Mouse (Mus musculus) testis, adult 2 months (tissue): ENCODE results near the gene A930004D18Rik. TPM values are rescaled to one million over a fixed set of nuclear protein-coding genes. Genes with fewer than 3 reads are reported as not detected.
A peak's percentile ranks its signal among the peaks of the same experiment; 100 is the strongest.

Experiments
- H3K27ac ChIP-seq: fragments of 200-500 bp; 2 replicates; pipeline ENCODE4 v1.5.1; 2012; ENCODE audit warnings: low read depth, low read length; ENCODE audit not compliant: control insufficient read depth, insufficient read depth
- H3K27me3 ChIP-seq: fragments of 200-500 bp; 2 replicates; pipeline ENCODE4 v1.6.1; 2012; ENCODE audit warnings: mild to moderate bottlenecking, low read length, moderate library complexity; ENCODE audit not compliant: control insufficient read depth, insufficient read depth
- H3K36me3 ChIP-seq: fragments of 200-500 bp; 2 replicates; pipeline ENCODE4 v1.6.1; 2012; ENCODE audit warnings: mild to moderate bottlenecking, low read length; ENCODE audit not compliant: control insufficient read depth, insufficient read depth
- H3K4me1 ChIP-seq: fragments of 200-500 bp; 2 replicates; pipeline ENCODE4 v1.6.1; 2012; ENCODE audit warnings: low read length; ENCODE audit not compliant: control insufficient read depth, insufficient read depth
- H3K4me3 ChIP-seq: fragments of 200-500 bp; 2 replicates; pipeline ENCODE4 v1.5.1; 2012; ENCODE audit warnings: low read depth, mild to moderate bottlenecking, low read length, moderate library complexity, mixed read lengths; ENCODE audit not compliant: control insufficient read depth
- CTCF ChIP-seq: fragments of 200-500 bp; IDR thresholded peaks from 2 replicates; pipeline ENCODE4 v1.5.1; 2012; ENCODE audit warnings: low read depth, mild to moderate bottlenecking, inconsistent platforms, low read length, moderate library complexity; ENCODE audit not compliant: control insufficient read depth, insufficient read depth, insufficient replicate concordance
- POLR2A ChIP-seq: fragments of 200-500 bp; IDR thresholded peaks from 2 replicates; pipeline ENCODE4 v1.6.1; 2012; ENCODE audit warnings: low read depth, mild to moderate bottlenecking, inconsistent platforms, low read length, moderate library complexity; ENCODE audit not compliant: control insufficient read depth
- polyA plus RNA-seq: library from polyadenylated mRNA; depleted of rRNA; stranded (reverse); fragments of >200 nt; gene quantifications from 2 replicates; pipeline ENCODE4 v1.2.3, GENCODE M21; 2012

The A930004D18Rik gene
- polyA plus RNA-seq, 1 experiment, result 0.07 TPM

DNA sequence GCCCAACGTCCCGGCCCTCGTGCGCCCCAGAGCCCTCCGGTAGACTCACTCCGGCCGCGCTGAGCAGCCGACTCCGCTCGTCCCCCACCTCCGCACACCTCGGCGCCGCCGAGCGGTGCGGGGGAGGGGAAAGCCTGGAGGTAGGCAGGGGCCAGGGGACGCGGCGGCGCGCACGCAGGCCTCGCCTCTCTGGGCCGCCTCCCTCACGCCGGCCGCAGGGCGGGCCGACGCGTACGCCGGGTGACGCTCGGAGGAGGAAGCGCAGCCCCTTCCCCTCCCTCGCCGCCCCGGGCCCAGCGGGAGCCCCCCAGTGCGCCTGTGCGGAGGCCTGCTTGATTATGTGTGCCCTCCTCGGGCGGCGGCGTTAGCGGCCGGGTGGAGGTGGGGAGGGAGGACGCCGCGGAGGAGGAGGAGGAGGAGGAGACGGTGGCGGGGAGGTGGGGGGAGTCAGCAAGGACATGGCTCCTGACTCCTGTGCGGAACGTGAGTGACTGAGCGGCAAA is 26.9 kb upstream of the A930004D18Rik start:
- Histone ChIP-seq H3K4me1 (no peaks in the 10 kb centered on the region), H3K36me3 (peaks cover 1% of the 10 kb centered on the region; the same call in 1 of the 2 replicates), H3K27ac (peak overlapping the region; percentile 97), H3K4me3 (peak overlapping the region; percentile 97), H3K27me3 (no peaks in the 10 kb centered on the region)
- TF ChIP-seq POLR2A (peak; percentile 88), CTCF (no peak)

DNA sequence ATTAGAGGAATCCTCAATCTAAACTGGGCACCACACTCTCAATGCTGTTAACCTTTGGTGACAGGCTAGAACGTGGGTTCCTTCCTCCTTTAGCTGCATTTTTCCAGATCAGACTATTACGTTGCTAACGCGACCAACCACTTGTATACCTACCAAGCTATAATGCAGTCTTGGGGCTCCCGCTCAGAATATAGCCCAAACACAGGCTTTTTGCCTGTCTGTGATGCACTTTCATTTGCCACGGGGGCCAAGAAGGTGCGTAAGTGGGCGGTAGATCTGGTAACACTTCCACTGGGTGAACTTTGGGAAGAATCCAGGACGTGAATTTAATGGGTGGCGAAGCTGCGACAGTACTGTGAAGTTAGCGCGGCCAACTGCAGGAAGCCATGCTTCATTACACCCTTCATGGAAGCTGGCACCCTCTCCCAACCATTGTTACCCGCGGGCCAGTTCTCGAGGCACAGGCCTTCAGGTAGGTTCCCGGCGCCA is 26.3 kb upstream of the A930004D18Rik start:
- Histone ChIP-seq H3K4me3 (peak overlapping the region; percentile 97), H3K4me1 (no peaks in the 10 kb centered on the region), H3K27me3 (no peaks in the 10 kb centered on the region), H3K36me3 (peaks cover 1% of the 10 kb centered on the region; the same call in 1 of the 2 replicates), H3K27ac (peak overlapping the region; percentile 97)
- TF ChIP-seq CTCF (peak; percentile 14; the same call in 1 of the 2 replicates), POLR2A (no peak)

DNA sequence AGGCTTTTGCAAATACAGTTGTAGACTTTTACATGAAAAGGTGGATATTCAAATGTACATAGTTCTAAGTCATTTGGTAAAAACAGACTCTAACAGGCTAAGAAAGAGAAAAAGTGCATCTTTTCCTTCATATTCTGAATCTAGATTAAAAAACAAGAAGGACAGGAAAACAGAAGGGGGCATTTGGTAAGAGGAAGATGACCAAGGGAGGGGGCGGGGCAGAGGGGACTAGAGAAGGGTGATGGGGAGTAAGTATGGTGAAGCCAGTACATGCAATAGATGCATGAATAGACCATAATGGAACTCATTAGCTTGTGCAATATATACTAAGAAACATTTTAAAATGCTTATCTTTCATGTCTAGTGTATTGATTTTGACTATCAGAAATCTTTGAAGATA is 22.9 kb upstream of the A930004D18Rik start:
- H3K4me3 ChIP-seq, result no peak overlapping the region
- H3K36me3 ChIP-seq, result no peaks in the 10 kb centered on the region; the same call in 1 of the 2 replicates
- H3K27ac ChIP-seq, result no peak overlapping the region
- H3K27me3 ChIP-seq, result no peaks in the 10 kb centered on the region
- no peak for TF ChIP-seq POLR2A
- peaks cover 10% of the 10 kb centered on the region for H3K4me1 ChIP-seq

DNA sequence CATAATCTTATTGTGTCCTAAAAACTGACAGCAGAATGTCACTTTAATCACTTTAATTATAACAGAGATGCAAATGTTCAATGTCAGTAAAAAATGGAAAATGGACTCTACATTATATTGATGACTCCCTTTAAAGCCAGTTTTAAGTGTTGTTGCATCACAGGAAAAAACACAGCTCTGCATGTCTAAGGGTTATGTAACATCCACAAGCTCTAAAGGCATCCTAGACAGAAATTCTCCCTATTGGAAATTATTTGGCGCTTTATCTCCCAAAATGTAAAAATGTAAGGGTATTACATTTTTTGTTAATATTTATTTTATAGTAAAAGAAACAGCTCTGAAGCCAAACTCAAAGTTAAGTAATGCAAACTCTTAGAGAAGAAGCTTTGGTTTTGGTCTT is 22.4 kb upstream of the A930004D18Rik start:
- TF ChIP-seq POLR2A, result no peak
- no peak for TF ChIP-seq CTCF
- Histone ChIP-seq H3K27ac (no peak overlapping the region), H3K27me3 (no peaks in the 10 kb centered on the region), H3K36me3 (no peaks in the 10 kb centered on the region; the same call in 1 of the 2 replicates), H3K4me1 (peaks cover 10% of the 10 kb centered on the region), H3K4me3 (no peak overlapping the region)

DNA sequence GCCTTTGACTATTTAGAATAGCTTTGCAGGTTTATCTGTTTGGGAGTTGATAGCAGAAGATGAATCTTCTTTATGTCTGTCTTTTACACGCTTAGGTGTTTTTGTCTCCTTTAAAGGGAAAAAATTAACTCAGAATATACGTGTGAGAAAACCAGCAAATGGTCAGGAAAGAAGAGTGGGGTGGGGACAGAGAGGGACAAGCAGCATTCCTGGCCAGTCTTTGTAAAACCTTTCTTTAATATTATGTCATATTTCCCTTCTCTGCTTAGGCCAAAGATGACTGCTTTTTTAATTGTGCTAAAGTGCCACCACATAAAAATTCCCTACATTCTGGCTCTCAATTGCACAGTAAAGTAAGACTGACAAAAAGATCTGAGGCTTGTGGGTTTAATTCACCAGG is 21.5 kb upstream of the A930004D18Rik start:
- H3K27me3 ChIP-seq, result no peaks in the 10 kb centered on the region
- TF ChIP-seq CTCF (no peak), POLR2A (no peak)
- H3K27ac ChIP-seq, result no peak overlapping the region
- H3K4me1 ChIP-seq, result peaks cover 10% of the 10 kb centered on the region
- H3K4me3 ChIP-seq, result no peak overlapping the region
- no peaks in the 10 kb centered on the region for H3K36me3 ChIP-seq

DNA sequence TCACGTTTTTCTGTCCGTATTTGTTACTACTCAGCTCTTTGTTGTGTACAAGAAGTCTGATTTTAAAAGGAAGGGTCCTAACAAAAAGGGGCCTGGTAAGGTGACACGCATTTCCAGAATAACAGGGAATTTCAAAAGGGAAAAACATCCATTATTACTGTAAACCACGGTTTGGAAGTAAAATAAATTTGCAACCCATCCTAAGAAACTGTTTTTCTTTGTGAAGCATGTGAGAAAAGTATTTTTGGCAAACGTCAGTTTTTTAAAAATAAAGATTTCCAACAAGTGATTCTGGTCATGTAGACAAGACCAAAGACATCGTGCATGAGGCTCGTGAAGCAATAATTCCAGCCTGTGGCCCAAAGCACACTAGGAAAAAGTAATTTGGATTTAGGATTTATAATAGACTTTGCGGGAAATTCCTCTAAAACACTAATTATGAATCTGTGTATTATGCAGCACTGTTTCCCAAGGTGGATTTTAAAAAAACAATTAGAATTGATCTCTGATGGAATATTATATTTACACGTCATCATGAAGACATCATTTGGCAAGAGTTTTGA is 20.7 kb upstream of the A930004D18Rik start:
- Histone ChIP-seq H3K4me1 (peaks cover 10% of the 10 kb centered on the region), H3K36me3 (no peaks in the 10 kb centered on the region)

DNA sequence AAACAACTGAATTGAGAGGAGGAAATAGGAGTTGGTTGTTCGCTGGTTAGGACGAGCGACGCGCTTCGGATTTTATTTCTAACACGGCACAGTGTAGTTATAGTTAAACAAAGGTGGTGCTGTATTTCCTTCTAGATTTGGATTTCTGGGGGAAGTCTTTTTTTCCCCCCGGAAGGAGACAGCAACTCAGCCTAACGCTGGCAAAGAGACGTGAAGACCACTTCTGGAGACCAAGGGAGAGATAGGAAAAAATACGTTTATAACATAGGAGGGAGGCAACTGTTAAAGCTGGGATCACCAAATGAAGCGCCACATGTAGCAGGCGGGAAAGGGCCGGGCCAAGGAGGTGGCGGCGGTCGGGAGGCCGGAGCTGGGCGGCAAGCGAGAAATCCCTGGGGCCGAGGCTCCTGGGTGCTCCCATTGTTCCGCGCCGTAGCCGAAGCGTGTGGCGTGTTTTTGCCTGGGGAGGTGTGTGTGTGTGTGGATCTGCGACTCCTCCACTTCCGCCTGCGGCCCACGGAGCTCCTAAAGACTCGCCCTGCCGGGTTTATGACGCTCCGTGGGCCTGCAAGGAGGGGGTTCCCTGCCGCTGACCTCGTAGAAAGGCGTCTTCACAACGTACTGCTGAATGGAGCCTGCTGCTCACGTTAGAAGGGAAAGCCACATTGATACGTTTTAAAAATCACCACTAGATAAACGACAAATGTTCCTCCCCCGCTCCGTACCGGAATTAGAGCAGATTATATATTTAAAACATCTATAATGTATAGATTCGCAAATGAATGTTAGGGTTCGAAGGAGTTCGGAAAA is 20.0 kb upstream of the A930004D18Rik start:
- Histone ChIP-seq H3K27ac (peak overlapping the region; percentile 99), H3K27me3 (no peaks in the 10 kb centered on the region), H3K4me1 (peaks cover 10% of the 10 kb centered on the region), H3K36me3 (no peaks in the 10 kb centered on the region), H3K4me3 (peak overlapping the region; percentile 97)
- TF ChIP-seq CTCF (no peak), POLR2A (peak; percentile 23; the same call in 1 of the 2 replicates)

More for the DNA sequence above, 20.7 kb upstream of the A930004D18Rik start:
- no peak overlapping the region; the same call in 1 of the 2 replicates for H3K27ac ChIP-seq
- no peaks in the 10 kb centered on the region for H3K27me3 ChIP-seq
- TF ChIP-seq CTCF (no peak), POLR2A (no peak)
- no peak overlapping the region for H3K4me3 ChIP-seq
